Mouse (Mus musculus) heart, postnatal 0 days (tissue): Measurements from ENCODE around the gene Dnah2. TPM values are rescaled to one million over a fixed set of nuclear protein-coding genes. Genes with fewer than 3 reads are reported as not detected.

Experiments
- ATAC-seq: fragments of 200-750 bp; cut with Nextera tagmentation; 2 replicates; pipeline ENCODE4 v1.8.0; 2017; ENCODE audit warnings: low read depth, moderate number of reproducible peaks, moderate library complexity; ENCODE audit not compliant: insufficient read depth
- DNase-seq: peaks from one replicate; pipeline ENCODE4 v3.0.0-alpha.2; 2016; ENCODE audit warnings: low spot score
- H3K27ac ChIP-seq: fragments of 300-500 bp; sonication (generic); 2 replicates; pipeline ENCODE4 v1.5.1; 2014; ENCODE audit warnings: low read depth, mild to moderate bottlenecking
- H3K27me3 ChIP-seq: fragments of 300-500 bp; sonication (generic); 2 replicates; pipeline ENCODE4 v1.6.1; 2014; ENCODE audit warnings: low read length, mixed read lengths; ENCODE audit not compliant: control insufficient read depth, insufficient read depth
- H3K36me3 ChIP-seq: fragments of 300-500 bp; sonication (generic); replicated peaks from 2 replicates; pipeline ENCODE4 v1.6.1; 2014; ENCODE audit warnings: low read length, mixed read lengths; ENCODE audit not compliant: control insufficient read depth, insufficient read depth
- H3K4me1 ChIP-seq: fragments of 300-500 bp; sonication (generic); 2 replicates; pipeline ENCODE4 v1.6.1; 2014; ENCODE audit warnings: antibody characterized with exemption; ENCODE audit not compliant: control insufficient read depth, insufficient read depth
- H3K4me2 ChIP-seq: fragments of 300-500 bp; sonication (generic); 2 replicates; pipeline ENCODE4 v1.6.1; 2014; ENCODE audit warnings: low read depth, mild to moderate bottlenecking, low read length, moderate library complexity
- H3K4me3 ChIP-seq: fragments of 300-500 bp; sonication (generic); 2 replicates; pipeline ENCODE4 v1.5.1; 2014; ENCODE audit warnings: low read depth, low read length
- H3K9ac ChIP-seq: fragments of 300-500 bp; sonication (generic); replicated peaks from 2 replicates; pipeline ENCODE4 v1.6.1; 2014; ENCODE audit warnings: low read depth, low read length, mixed read lengths
- H3K9me3 ChIP-seq: fragments of 300-500 bp; sonication (generic); replicated peaks from 2 replicates; pipeline ENCODE4 v1.6.1; 2016; ENCODE audit warnings: low read length; ENCODE audit not compliant: control insufficient read depth
- CTCF ChIP-seq: IDR thresholded peaks from 2 replicates; pipeline ENCODE4 v1.5.1; 2016; ENCODE audit warnings: antibody characterized with exemption, control low read depth, low read depth
- EP300 ChIP-seq: IDR thresholded peaks from 2 replicates; pipeline ENCODE4 v1.6.1; 2016; ENCODE audit warnings: antibody characterized with exemption, low read depth
- WGBS: fragments of 180-500 bp; shearing (Covaris S2); extraction: QIAGEN DNeasy Blood & Tissue Kit; methylation state at CpG from one replicate; pipeline ENCODE4 v1.1.7; 2014; 5-methylcytosine and 5-hydroxymethylcytosine counted together
- polyA plus RNA-seq: library from polyadenylated mRNA; unstranded; fragments of >200 nt; fragmentation: Nextera tagmentation; extraction: Ambion mirVana; gene quantifications from 2 replicates; pipeline ENCODE4 v1.2.1, GENCODE M21; 2015
- total RNA-seq: library from RNA; depleted of rRNA; stranded (reverse); fragments of >200 nt; gene quantifications from 2 replicates; pipeline ENCODE4 v1.2.3, GENCODE M21; 2014; ENCODE audit warnings: low replicate concordance

Gene Dnah2
- total and polyA plus RNA-seq, 2 experiments from 2014 or later = 0.03 TPM; not detected in 1

- peaks cover 29% of the 10 kb centered on the region for H3K4me1 ChIP-seq
- peak overlapping the region; percentile 95 for H3K4me2 ChIP-seq
- H3K36me3 ChIP-seq = no peaks in the 10 kb centered on the region
- DNase-seq (peak; percentile 99), ATAC-seq (peak; percentile 80)
- peak overlapping the region; percentile 99 for H3K27ac ChIP-seq
- H3K27me3 ChIP-seq = peaks cover 13% of the 10 kb centered on the region; the same call in 1 of the 2 replicates
- WGBS = under 1% methylated on average over 45 of the region's 45 CpGs
- H3K4me3 ChIP-seq = peak overlapping the region; percentile 61
- peak overlapping the region; percentile 57 for H3K9ac ChIP-seq
- no peaks in the 10 kb centered on the region for H3K9me3 ChIP-seq
- TF ChIP-seq EP300 = peak; percentile 51; the same call in 1 of the 2 replicates
- no peak for TF ChIP-seq CTCF
Measured at GRCm38 (mm10) chr11:69418481-69419442, 130.1 kb downstream of the Dnah2 start.

GRCm38 (mm10) chr11:69417449-69418384 lies 131.2 kb downstream of the Dnah2 start:
- under 1% methylated on average over 39 of the region's 39 CpGs for WGBS
- H3K4me2 ChIP-seq = peak overlapping the region; percentile 95
- H3K4me1 ChIP-seq = peaks cover 38% of the 10 kb centered on the region
- H3K9me3 ChIP-seq = no peaks in the 10 kb centered on the region
- H3K27ac ChIP-seq = peak overlapping the region; percentile 99
- ATAC-seq (peak; percentile 63), DNase-seq (peak; percentile 98)
- H3K4me3 ChIP-seq = peak overlapping the region; percentile 61
- peak overlapping the region; percentile 57 for H3K9ac ChIP-seq
- TF ChIP-seq CTCF (no peak), EP300 (peak; percentile 97)
- peaks cover 13% of the 10 kb centered on the region; the same call in 1 of the 2 replicates for H3K27me3 ChIP-seq
- H3K36me3 ChIP-seq = peaks cover 7% of the 10 kb centered on the region; the same call in 1 of the 2 replicates

DNA sequence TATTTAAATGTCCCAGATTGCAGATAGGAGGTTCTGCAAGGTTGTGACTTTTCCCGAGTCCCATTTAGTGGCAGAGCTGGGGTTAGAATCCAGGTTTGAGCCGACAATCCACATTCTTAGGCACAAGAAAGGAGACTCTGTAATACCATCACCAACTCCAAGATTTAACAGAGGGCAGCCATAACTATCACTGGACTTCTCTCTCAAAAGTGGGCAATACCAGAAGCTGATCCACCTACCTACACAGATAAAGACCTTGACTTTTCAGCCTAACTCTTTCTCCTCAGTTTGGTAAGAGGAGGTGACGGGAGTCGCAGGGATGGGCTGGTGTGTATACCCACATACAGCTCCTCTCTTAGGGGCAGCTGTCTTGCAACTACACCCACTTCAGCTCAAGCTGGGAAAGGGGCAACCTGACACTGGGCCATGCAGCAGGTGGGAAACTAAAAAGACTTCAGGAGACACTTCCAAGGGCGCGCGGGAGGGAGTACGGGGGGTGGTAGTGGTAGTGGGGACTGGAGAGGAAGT lies 131.9 kb downstream of the Dnah2 start:
- 11% methylated on average over 8 of the region's 8 CpGs for WGBS
- peaks cover 45% of the 10 kb centered on the region for H3K4me1 ChIP-seq

DNA sequence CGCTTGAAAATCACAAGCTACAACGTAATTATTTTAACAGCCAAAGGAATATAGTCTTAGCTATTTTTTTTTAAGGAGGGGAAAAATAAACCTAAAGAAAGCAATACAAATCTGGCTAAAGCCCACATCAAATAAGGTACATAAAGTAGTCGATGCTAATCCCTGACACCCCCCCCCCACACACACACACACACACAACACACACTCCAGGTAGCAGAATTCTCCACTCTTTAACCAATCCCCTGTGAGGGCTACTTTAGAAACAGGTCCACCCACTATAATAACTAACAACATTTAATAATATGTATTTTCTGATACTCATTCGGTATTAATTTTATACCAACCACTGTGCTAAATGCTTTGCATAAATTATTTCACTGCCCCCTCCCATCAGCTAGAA lies 132.4 kb downstream of the Dnah2 start:
- Histone ChIP-seq H3K4me2 (peak overlapping the region; percentile 95), H3K36me3 (peaks cover 11% of the 10 kb centered on the region; the same call in 1 of the 2 replicates), H3K4me3 (peak overlapping the region; percentile 61), H3K9ac (peak overlapping the region; percentile 82), H3K27me3 (peaks cover 9% of the 10 kb centered on the region; the same call in 1 of the 2 replicates), H3K4me1 (peaks cover 48% of the 10 kb centered on the region), H3K27ac (peak overlapping the region; percentile 99), H3K9me3 (no peaks in the 10 kb centered on the region)
- WGBS = 4% methylated on average over 4 of the region's 4 CpGs
- TF ChIP-seq CTCF (no peak), EP300 (no peak)
- no peak for ATAC-seq
- DNase-seq = no peak

More for the DNA sequence above, 131.9 kb downstream of the Dnah2 start:
- peak overlapping the region; percentile 99 for H3K27ac ChIP-seq
- no peak for TF ChIP-seq EP300
- TF ChIP-seq CTCF = no peak
- DNase-seq (no peak), ATAC-seq (no peak)
- H3K36me3 ChIP-seq = peaks cover 11% of the 10 kb centered on the region; the same call in 1 of the 2 replicates
- peak overlapping the region; percentile 61 for H3K4me3 ChIP-seq
- H3K9ac ChIP-seq = peak overlapping the region; percentile 82
- peaks cover 13% of the 10 kb centered on the region; the same call in 1 of the 2 replicates for H3K27me3 ChIP-seq
- H3K4me2 ChIP-seq = peak overlapping the region; percentile 95
- H3K9me3 ChIP-seq = no peaks in the 10 kb centered on the region
